Mouse (Mus musculus): ENCODE measurements around the gene Limd2. TPM values are rescaled to one million over a fixed set of nuclear protein-coding genes. Genes with fewer than 3 reads are reported as not detected.
A peak's percentile ranks its signal among the peaks of the same experiment; 100 is the strongest.

The Limd2 gene
- polyA plus RNA-seq, 1 experiment from 2014 or later, result 172 TPM

GRCm38 (mm10) chr11:106178036-106178782 lies 17.5 kb upstream of the Limd2 start:
- Histone ChIP-seq H3K27ac (ENCODE audit: low read depth, low read length) (no peak overlapping the region), H3K4me1 (replicated peaks; ENCODE audit: control insufficient read depth, insufficient read depth, low read length) (peaks cover 20% of the 10 kb centered on the region), H3K4me3 (ENCODE audit: low read depth, low read length) (no peak overlapping the region), H3K9ac (ENCODE audit: low read depth, low read length) (no peak overlapping the region), H3K36me3 (ENCODE audit: control insufficient read depth, insufficient read depth, low read length) (no peaks in the 10 kb centered on the region), H3K9me3 (ENCODE audit: control insufficient read depth, low read length) (no peaks in the 10 kb centered on the region), H3K27me3 (replicated peaks; ENCODE audit: control insufficient read depth, insufficient read depth, low read length) (no peaks in the 10 kb centered on the region), H3K4me2 (peak overlapping the region; percentile 29)
- 57% methylated on average over 5 of the region's 5 CpGs for WGBS
- ATAC-seq (replicated peaks; ENCODE audit: low FRiP score) (peak; percentile 88), DNase-seq (ENCODE audit: low spot score) (no peak)

- Histone ChIP-seq H3K9me3 (ENCODE audit: control insufficient read depth, low read length) (no peaks in the 10 kb centered on the region), H3K36me3 (ENCODE audit: control insufficient read depth, insufficient read depth, low read length) (no peaks in the 10 kb centered on the region; the same call in 1 of the 2 replicates), H3K9ac (ENCODE audit: low read depth, low read length) (no peak overlapping the region), H3K27ac (ENCODE audit: low read depth, low read length) (no peak overlapping the region), H3K4me2 (no peak overlapping the region), H3K4me1 (replicated peaks; ENCODE audit: control insufficient read depth, insufficient read depth, low read length) (peaks cover 20% of the 10 kb centered on the region), H3K27me3 (replicated peaks; ENCODE audit: control insufficient read depth, insufficient read depth, low read length) (no peaks in the 10 kb centered on the region), H3K4me3 (ENCODE audit: low read depth, low read length) (no peak overlapping the region)
- WGBS, result 59% methylated on average over 5 of the region's 5 CpGs
- no peak for DNase-seq (ENCODE audit: low spot score)
- ATAC-seq (replicated peaks; ENCODE audit: low FRiP score), result no peak
These were observed 15.7 kb upstream of the Limd2 start for GRCm38 (mm10) chr11:106176372-106176771.

GRCm38 (mm10) chr11:106175081-106175480 lies 14.4 kb upstream of the Limd2 start:
- DNase-seq (ENCODE audit: low spot score) (no peak), ATAC-seq (replicated peaks; ENCODE audit: low FRiP score) (no peak)
- Histone ChIP-seq H3K4me2 (no peak overlapping the region), H3K36me3 (ENCODE audit: control insufficient read depth, insufficient read depth, low read length) (no peaks in the 10 kb centered on the region; the same call in 1 of the 2 replicates), H3K27ac (ENCODE audit: low read depth, low read length) (no peak overlapping the region), H3K9me3 (ENCODE audit: control insufficient read depth, low read length) (no peaks in the 10 kb centered on the region), H3K4me1 (replicated peaks; ENCODE audit: control insufficient read depth, insufficient read depth, low read length) (peaks cover 20% of the 10 kb centered on the region), H3K9ac (ENCODE audit: low read depth, low read length) (no peak overlapping the region), H3K4me3 (ENCODE audit: low read depth, low read length) (no peak overlapping the region), H3K27me3 (replicated peaks; ENCODE audit: control insufficient read depth, insufficient read depth, low read length) (no peaks in the 10 kb centered on the region)
- 65% methylated on average over 3 of the region's 3 CpGs for WGBS

- DNase-seq (ENCODE audit: low spot score), result no peak
- WGBS, result 76% methylated on average over 5 of the region's 5 CpGs
- Histone ChIP-seq H3K9ac (ENCODE audit: low read depth, low read length) (no peak overlapping the region), H3K4me3 (ENCODE audit: low read depth, low read length) (no peak overlapping the region), H3K4me1 (replicated peaks; ENCODE audit: control insufficient read depth, insufficient read depth, low read length) (peaks cover 17% of the 10 kb centered on the region), H3K9me3 (ENCODE audit: control insufficient read depth, low read length) (no peaks in the 10 kb centered on the region), H3K27me3 (replicated peaks; ENCODE audit: control insufficient read depth, insufficient read depth, low read length) (no peaks in the 10 kb centered on the region), H3K27ac (ENCODE audit: low read depth, low read length) (no peak overlapping the region), H3K36me3 (ENCODE audit: control insufficient read depth, insufficient read depth, low read length) (no peaks in the 10 kb centered on the region; the same call in 1 of the 2 replicates), H3K4me2 (no peak overlapping the region)
- no peak for ATAC-seq (replicated peaks; ENCODE audit: low FRiP score)
These were observed 13.7 kb upstream of the Limd2 start for GRCm38 (mm10) chr11:106174372-106174771.

- H3K9me3 ChIP-seq (ENCODE audit: control insufficient read depth, low read length), result no peaks in the 10 kb centered on the region
- H3K36me3 ChIP-seq (ENCODE audit: control insufficient read depth, insufficient read depth, low read length), result no peaks in the 10 kb centered on the region; the same call in 1 of the 2 replicates
- 76% methylated on average over 2 of the region's 2 CpGs for WGBS
- H3K4me2 ChIP-seq, result no peak overlapping the region
- no peak overlapping the region for H3K27ac ChIP-seq (ENCODE audit: low read depth, low read length)
- no peak overlapping the region for H3K9ac ChIP-seq (ENCODE audit: low read depth, low read length)
- no peak for ATAC-seq (replicated peaks; ENCODE audit: low FRiP score)
- H3K4me1 ChIP-seq (replicated peaks; ENCODE audit: control insufficient read depth, insufficient read depth, low read length), result peaks cover 10% of the 10 kb centered on the region
- DNase-seq (ENCODE audit: low spot score), result no peak
- no peak overlapping the region for H3K4me3 ChIP-seq (ENCODE audit: low read depth, low read length)
- no peaks in the 10 kb centered on the region for H3K27me3 ChIP-seq (replicated peaks; ENCODE audit: control insufficient read depth, insufficient read depth, low read length)
These were observed 12.6 kb upstream of the Limd2 start for GRCm38 (mm10) chr11:106173228-106173627.

- Histone ChIP-seq H3K27ac (ENCODE audit: low read depth, low read length) (no peak overlapping the region), H3K9ac (ENCODE audit: low read depth, low read length) (no peak overlapping the region), H3K4me2 (no peak overlapping the region), H3K4me3 (ENCODE audit: low read depth, low read length) (no peak overlapping the region), H3K4me1 (replicated peaks; ENCODE audit: control insufficient read depth, insufficient read depth, low read length) (no peaks in the 10 kb centered on the region), H3K27me3 (replicated peaks; ENCODE audit: control insufficient read depth, insufficient read depth, low read length) (no peaks in the 10 kb centered on the region), H3K9me3 (ENCODE audit: control insufficient read depth, low read length) (no peaks in the 10 kb centered on the region), H3K36me3 (ENCODE audit: control insufficient read depth, insufficient read depth, low read length) (no peaks in the 10 kb centered on the region; the same call in 1 of the 2 replicates)
- WGBS, result 79% methylated on average over 7 of the region's 7 CpGs
- ATAC-seq (replicated peaks; ENCODE audit: low FRiP score), result no peak
- DNase-seq (ENCODE audit: low spot score), result no peak
These were observed 10.1 kb upstream of the Limd2 start for GRCm38 (mm10) chr11:106170807-106171206.

GRCm38 (mm10) chr11:106167435-106167834 lies 6.8 kb upstream of the Limd2 start:
- Histone ChIP-seq H3K4me3 (ENCODE audit: low read depth, low read length) (no peak overlapping the region), H3K27me3 (replicated peaks; ENCODE audit: control insufficient read depth, insufficient read depth, low read length) (no peaks in the 10 kb centered on the region), H3K4me2 (no peak overlapping the region), H3K9ac (ENCODE audit: low read depth, low read length) (no peak overlapping the region), H3K36me3 (ENCODE audit: control insufficient read depth, insufficient read depth, low read length) (peaks cover 3% of the 10 kb centered on the region; the same call in 1 of the 2 replicates), H3K4me1 (replicated peaks; ENCODE audit: control insufficient read depth, insufficient read depth, low read length) (no peaks in the 10 kb centered on the region; the same call in 1 of the 2 replicates), H3K27ac (ENCODE audit: low read depth, low read length) (no peak overlapping the region), H3K9me3 (ENCODE audit: control insufficient read depth, low read length) (no peaks in the 10 kb centered on the region)
- WGBS, result 71% methylated on average over 5 of the region's 5 CpGs
- DNase-seq (ENCODE audit: low spot score) (no peak), ATAC-seq (replicated peaks; ENCODE audit: low FRiP score) (no peak)

GRCm38 (mm10) chr11:106164601-106165180 lies 4.0 kb upstream of the Limd2 start:
- Histone ChIP-seq H3K9me3 (ENCODE audit: control insufficient read depth, low read length) (no peaks in the 10 kb centered on the region), H3K4me3 (ENCODE audit: low read depth, low read length) (no peak overlapping the region), H3K9ac (ENCODE audit: low read depth, low read length) (no peak overlapping the region), H3K27ac (ENCODE audit: low read depth, low read length) (peak overlapping the region; percentile 38; the same call in 1 of the 2 replicates), H3K4me2 (no peak overlapping the region; the same call in 1 of the 2 replicates), H3K4me1 (replicated peaks; ENCODE audit: control insufficient read depth, insufficient read depth, low read length) (peaks cover 5% of the 10 kb centered on the region), H3K27me3 (replicated peaks; ENCODE audit: control insufficient read depth, insufficient read depth, low read length) (no peaks in the 10 kb centered on the region), H3K36me3 (ENCODE audit: control insufficient read depth, insufficient read depth, low read length) (peaks cover 3% of the 10 kb centered on the region; the same call in 1 of the 2 replicates)
- DNase-seq (ENCODE audit: low spot score), result no peak
- WGBS, result 83% methylated on average over 16 of the region's 16 CpGs
- ATAC-seq (replicated peaks; ENCODE audit: low FRiP score), result no peak

Measured in liver, embryonic 11.5 days (tissue).